Mouse (Mus musculus) testis, postnatal 10 days (tissue): Measurements from ENCODE around the gene Helz2.

ENCODE experiments used
- DNase-seq: peaks from one replicate; pipeline ENCODE4 v3.0.0; 2021; ENCODE audit warnings: low spot score

Gene Helz2

GRCm38 (mm10) chr2:181238091-181238610 is 3.7 kb downstream of the Helz2 start:
- DNase-seq, result peak; percentile 43

GRCm38 (mm10) chr2:181237251-181238014 is 4.4 kb downstream of the Helz2 start:
- no peak for DNase-seq

DNA sequence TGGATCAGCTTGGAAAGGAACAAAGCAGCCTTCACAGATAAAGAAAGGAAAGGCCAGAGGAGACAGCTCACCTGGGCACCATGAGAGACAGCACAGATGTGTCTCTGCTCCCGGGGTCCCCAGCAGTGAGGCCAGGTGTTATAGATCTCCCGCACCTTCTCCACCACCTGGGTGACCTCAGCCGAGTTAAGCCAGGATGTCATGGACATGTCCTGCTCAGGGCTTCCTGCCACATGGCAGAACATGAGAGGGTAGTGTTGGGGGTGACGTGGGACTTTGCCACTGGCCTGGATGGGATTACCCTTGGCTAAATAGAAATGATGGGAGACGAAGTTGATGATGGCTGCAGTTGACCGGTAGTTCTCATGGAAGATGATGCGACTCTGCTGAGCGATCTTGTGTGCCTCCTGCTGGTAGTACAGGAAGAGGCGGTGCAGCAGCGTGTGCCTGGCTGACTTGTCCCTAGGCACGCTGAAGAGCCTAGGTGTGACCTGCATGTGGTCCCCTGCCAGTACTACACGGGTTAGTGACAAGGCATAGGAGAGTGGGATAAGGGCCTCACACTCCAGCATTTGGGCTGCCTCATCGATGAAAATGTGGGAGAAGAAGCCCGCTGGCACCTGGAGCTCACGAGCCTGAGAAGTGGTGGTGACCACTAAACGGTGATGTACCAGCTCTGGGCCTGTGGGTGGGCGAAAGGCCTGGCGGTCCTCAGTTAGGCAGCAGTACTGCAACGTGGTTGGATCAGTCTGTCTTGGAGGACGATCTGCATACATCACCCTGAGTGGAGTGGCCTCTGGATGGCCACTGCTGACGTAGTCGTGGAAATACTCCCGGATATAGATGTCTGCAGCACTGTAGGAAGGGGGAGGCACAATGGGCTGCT is 5.9 kb downstream of the Helz2 start:
- no peak for DNase-seq

GRCm38 (mm10) chr2:181234680-181235079 is 7.1 kb downstream of the Helz2 start:
- DNase-seq, result no peak

DNA sequence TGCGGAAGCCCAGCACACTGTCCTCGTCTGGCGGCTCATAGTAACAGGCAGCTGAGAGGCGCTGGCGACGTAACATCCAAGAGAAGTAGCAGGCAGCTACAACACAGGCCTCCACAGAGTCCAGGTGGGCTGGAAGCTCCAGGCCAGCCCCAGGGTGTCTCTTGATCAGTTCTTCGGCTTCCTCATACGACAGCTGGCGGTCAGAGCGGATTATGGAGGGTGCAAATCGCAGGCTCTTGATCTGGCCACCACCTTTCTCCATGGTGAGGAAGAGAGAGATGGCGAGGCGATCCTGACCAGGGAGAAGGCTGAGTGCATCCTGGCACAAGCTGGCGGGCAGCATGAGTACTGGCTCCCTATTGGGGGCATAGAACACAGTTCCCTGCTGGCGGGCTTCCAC is 8.4 kb downstream of the Helz2 start:
- DNase-seq, result no peak

DNA sequence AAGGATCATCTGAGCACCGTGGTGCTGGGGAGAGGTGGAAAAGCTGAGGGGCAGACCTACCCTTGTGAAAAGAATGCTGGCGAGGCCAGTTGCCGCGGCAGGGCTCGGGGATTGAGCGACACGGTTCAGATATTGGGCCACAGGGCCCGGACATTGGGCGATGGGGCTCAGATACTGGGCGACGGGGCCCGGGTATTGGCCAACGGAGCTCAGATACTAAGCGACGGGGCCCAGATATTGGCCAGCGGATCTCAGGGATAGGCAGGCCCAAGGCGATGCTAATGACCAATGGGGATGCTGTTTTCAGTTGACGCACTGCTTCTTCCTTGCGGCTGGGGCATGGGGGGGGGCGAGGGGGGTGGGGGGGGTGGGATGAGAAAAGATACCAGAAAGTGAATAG is 10.7 kb downstream of the Helz2 start:
- DNase-seq, result no peak

GRCm38 (mm10) chr2:181228335-181228734 is 13.5 kb downstream of the Helz2 start:
- DNase-seq, result no peak

GRCm38 (mm10) chr2:181227122-181227521 is 14.7 kb downstream of the Helz2 start:
- DNase-seq, result no peak

DNA sequence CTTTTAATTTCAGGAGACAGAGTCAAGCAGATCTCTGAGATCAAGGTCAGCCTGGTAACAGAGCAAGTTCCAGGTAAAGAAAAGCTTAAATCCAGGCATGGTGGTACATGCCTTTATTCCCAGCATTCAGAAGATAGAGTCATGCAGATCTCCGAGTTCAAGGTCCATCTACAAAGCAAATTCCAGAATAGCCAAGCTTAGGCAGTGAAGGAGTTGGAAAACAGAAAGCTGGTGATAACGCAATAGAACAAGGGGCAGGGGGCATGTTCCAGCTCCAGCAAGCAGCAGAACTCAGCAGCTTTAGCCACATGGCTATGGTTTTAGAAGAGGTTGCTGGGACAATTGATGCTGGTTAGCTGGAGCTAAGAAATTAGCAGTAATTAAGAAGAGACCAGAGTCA is 16.8 kb downstream of the Helz2 start:
- no peak for DNase-seq

DNA sequence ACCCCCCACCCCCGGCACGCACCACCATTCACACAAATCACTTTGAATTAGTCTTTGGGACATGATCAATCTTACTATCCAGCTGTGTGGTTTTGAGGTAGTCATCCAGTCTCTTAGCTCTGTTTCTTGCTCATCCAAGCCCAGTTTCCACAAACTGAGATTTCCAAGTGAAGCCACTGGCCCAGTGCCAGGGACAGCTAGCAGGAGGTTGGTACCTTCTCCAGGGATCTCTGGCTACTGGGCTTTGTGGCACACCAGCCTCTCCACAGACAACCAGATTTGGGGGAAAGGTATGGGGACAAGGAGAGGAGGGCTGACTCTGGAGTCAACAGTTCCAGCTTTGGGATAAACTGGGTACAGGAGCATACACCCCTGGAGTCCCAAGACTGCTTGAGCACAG is 21.5 kb downstream of the Helz2 start:
- DNase-seq, result no peak

- DNase-seq, result peak; percentile 71
These were observed 22.1 kb downstream of the Helz2 start, which contains the start of gene Fndc11 for GRCm38 (mm10) chr2:181219538-181220216. Gene Fndc11 (plus strand): TSS chr2:181220013.

DNA sequence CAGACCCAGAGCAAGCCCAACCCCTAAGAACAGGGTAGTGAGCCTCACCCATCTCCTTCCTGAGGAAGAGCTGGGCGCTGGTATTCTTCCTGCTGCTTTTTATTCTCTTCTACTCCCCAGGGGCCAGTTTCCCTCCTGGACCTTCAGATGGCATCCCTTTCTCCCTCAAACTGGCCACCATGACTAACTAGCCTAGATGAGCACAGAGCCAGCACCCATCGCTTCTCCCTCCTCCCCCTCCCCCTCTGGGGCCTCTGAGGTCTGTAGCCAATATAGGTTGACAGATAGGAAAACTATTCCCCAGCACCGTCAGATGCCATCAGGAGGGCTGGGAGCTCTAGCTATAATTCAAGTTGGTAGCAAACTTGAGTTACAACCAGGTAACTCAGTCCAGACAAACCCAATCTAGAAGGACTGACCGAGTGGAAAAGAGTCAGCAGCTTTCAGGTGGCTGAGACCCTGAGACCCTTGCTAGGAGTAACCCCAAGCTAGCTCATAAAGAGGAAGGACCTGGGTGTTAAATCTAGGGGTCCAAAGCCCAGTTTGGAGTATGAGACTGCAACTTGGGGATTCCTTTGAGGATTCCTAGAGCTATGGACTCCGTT is 22.8 kb downstream of the Helz2 start:
- no peak for DNase-seq

DNA sequence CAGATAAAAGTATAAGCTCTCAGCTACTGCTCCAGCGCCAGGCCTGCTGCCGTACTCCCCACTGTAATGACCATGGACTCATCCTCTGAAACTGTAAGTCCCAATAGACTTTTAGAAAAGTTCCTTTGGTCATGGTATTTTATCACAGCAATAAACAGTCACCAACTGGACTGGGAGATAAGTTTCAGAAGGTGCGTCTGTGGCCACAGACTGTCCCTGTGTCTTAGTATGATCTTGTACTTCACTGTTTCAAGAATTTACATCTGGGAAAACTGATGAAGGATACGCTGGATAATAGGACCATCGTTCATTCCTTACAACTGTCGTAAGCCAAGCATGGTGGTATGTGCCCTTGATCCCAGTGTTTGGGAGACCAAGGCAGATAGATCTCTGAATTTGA is 25.8 kb downstream of the Helz2 start:
- DNase-seq, result no peak

DNA sequence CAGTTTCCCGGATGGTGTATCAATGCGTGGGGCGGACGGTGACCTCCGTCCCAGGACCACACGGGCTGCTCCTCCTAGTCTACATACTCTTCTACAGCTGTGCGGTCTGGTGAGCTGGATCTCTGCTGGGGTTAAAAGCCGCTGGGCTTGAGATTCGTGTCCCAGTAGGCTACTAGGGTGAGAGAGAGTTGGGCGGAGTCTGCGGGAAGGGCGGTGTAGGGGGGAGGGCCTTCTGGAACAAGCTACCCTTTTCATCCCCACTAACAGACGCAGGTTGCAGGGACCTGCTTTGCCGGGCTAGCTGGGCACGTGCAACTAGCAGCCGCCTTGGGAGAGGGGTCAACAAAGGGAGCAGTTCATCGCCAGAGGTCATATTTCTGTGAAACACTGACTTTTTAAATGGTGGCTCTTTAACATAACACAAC is 28.8 kb downstream of the Helz2 start, which contains the start of gene Srms:
Gene Srms, minus strand, starts transcription at position 165 of the 425 bp plus-strand sequence.
- no peak for DNase-seq

- DNase-seq, result no peak
These were observed 29.3 kb downstream of the Helz2 start for GRCm38 (mm10) chr2:181212389-181213020.

GRCm38 (mm10) chr2:181206118-181206517 is 35.7 kb downstream of the Helz2 start:
- DNase-seq, result no peak

DNA sequence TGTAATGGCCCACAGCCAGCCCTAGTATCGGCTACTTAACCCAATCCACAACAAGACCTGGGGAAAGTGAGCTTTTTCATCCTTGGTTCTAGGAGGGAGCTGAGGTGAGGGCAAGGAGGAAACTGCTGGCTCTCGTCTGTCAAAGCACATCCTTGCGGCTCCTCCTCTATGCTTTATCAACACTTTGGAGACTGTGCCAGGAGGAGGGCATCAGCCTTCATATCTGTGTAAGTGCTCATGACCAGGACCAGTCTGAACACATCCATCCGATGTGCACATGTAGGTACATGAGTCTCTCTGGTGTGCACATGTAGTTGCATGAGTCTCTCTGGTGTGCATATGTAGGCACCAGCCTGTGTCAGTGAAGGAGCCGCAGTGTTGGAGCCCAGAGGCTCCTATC is 36.1 kb downstream of the Helz2 start:
- no peak for DNase-seq

DNA sequence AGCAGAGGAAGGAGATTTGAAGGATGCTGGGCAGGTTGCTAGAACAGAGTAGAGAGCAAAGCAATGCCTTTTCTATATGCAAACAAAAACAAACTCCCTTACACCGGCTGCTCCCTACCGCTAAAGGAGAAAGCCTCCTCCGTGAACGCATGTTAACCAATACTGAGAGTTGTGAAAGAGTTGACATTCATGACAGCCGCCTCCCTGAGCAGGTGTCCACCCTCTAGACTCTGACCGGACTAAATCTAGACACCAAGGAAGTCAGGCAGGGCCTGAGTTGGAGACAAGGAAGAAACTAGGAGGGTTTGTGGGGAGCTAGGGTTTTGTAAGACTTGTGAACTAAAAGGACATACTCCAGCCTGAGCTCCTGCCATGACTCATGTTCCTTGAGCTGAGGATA is 38.9 kb downstream of the Helz2 start:
- no peak for DNase-seq

GRCm38 (mm10) chr2:181202422-181202821 is 39.4 kb downstream of the Helz2 start, which contains the start of gene Ptk6:
Gene Ptk6 (minus strand): TSS chr2:181202789.
- DNase-seq, result no peak

- DNase-seq, result no peak
These were observed 40.2 kb downstream of the Helz2 start for GRCm38 (mm10) chr2:181201606-181202005.

- no peak for DNase-seq
These were observed 45.1 kb downstream of the Helz2 start for GRCm38 (mm10) chr2:181196628-181197300.
